Mouse (Mus musculus) E14TG2a.4 (cell line): Measurements from ENCODE around the gene Zfp672.

Experiments
- CTCF ChIP-seq: conservative IDR thresholded peaks from 2 replicates; pipeline ENCODE4 v1.5.1; 2014; ENCODE audit warnings: low read length
- POU5F1 ChIP-seq: IDR thresholded peaks from 2 replicates; pipeline ENCODE4 v1.6.1; 2014; ENCODE audit warnings: low read length, borderline replicate concordance

- no peak for TF ChIP-seq CTCF
- no peak for TF ChIP-seq POU5F1
These were observed 7.1 kb downstream of the Zfp672 start for GRCm38 (mm10) chr11:58322824-58323569.
